Mouse (Mus musculus): ENCODE results near the gene Map1b.

Gene Map1b

GRCm38 (mm10) chr13:99484905-99485304, 31.4 kb downstream of the Map1b start:
- TF ChIP-seq GATA4 (IDR thresholded peaks at IDR 0.05; ENCODE audit: insufficient replicate concordance, low read length) = no peak

GRCm38 (mm10) chr13:99483433-99483832, 32.9 kb downstream of the Map1b start:
- TF ChIP-seq GATA4 (IDR thresholded peaks at IDR 0.05; ENCODE audit: insufficient replicate concordance, low read length) = no peak

GRCm38 (mm10) chr13:99475488-99475887, 40.9 kb downstream of the Map1b start:
- TF ChIP-seq GATA4 (IDR thresholded peaks at IDR 0.05; ENCODE audit: insufficient replicate concordance, low read length) = no peak

- TF ChIP-seq GATA4 (IDR thresholded peaks at IDR 0.05; ENCODE audit: insufficient replicate concordance, low read length) = no peak
Observed at GRCm38 (mm10) chr13:99475033-99475432, 41.3 kb downstream of the Map1b start.

GRCm38 (mm10) chr13:99474108-99474507, 42.2 kb downstream of the Map1b start:
- no peak for TF ChIP-seq GATA4 (IDR thresholded peaks at IDR 0.05; ENCODE audit: insufficient replicate concordance, low read length)

GRCm38 (mm10) chr13:99472028-99472427, 44.3 kb downstream of the Map1b start:
- no peak for TF ChIP-seq GATA4 (IDR thresholded peaks at IDR 0.05; ENCODE audit: insufficient replicate concordance, low read length)

- no peak for TF ChIP-seq GATA4 (IDR thresholded peaks at IDR 0.05; ENCODE audit: insufficient replicate concordance, low read length)
Observed at GRCm38 (mm10) chr13:99470084-99470483, 46.3 kb downstream of the Map1b start.

- no peak for TF ChIP-seq GATA4 (IDR thresholded peaks at IDR 0.05; ENCODE audit: insufficient replicate concordance, low read length)
Observed at GRCm38 (mm10) chr13:99468267-99468666, 48.1 kb downstream of the Map1b start.

- no peak for TF ChIP-seq GATA4 (IDR thresholded peaks at IDR 0.05; ENCODE audit: insufficient replicate concordance, low read length)
Observed at GRCm38 (mm10) chr13:99466811-99467315, 49.5 kb downstream of the Map1b start.

- TF ChIP-seq GATA4 (IDR thresholded peaks at IDR 0.05; ENCODE audit: insufficient replicate concordance, low read length) = no peak
Observed at GRCm38 (mm10) chr13:99466064-99466463, 50.3 kb downstream of the Map1b start.

- TF ChIP-seq GATA4 (IDR thresholded peaks at IDR 0.05; ENCODE audit: insufficient replicate concordance, low read length) = no peak
Observed at GRCm38 (mm10) chr13:99464551-99464950, 51.8 kb downstream of the Map1b start.

GRCm38 (mm10) chr13:99461886-99462285, 54.5 kb downstream of the Map1b start:
- TF ChIP-seq GATA4 (IDR thresholded peaks at IDR 0.05; ENCODE audit: insufficient replicate concordance, low read length) = no peak

- no peak for TF ChIP-seq GATA4 (IDR thresholded peaks at IDR 0.05; ENCODE audit: insufficient replicate concordance, low read length)
Observed at GRCm38 (mm10) chr13:99459612-99460011, 56.7 kb downstream of the Map1b start.

- TF ChIP-seq GATA4 (IDR thresholded peaks at IDR 0.05; ENCODE audit: insufficient replicate concordance, low read length) = no peak
Observed at GRCm38 (mm10) chr13:99458658-99459386, 57.5 kb downstream of the Map1b start.

GRCm38 (mm10) chr13:99454977-99455376, 61.4 kb downstream of the Map1b start:
- TF ChIP-seq GATA4 (IDR thresholded peaks at IDR 0.05; ENCODE audit: insufficient replicate concordance, low read length) = no peak

GRCm38 (mm10) chr13:99452444-99452843, 63.9 kb downstream of the Map1b start:
- no peak for TF ChIP-seq GATA4 (IDR thresholded peaks at IDR 0.05; ENCODE audit: insufficient replicate concordance, low read length)

- no peak for TF ChIP-seq GATA4 (IDR thresholded peaks at IDR 0.05; ENCODE audit: insufficient replicate concordance, low read length)
Observed at GRCm38 (mm10) chr13:99451276-99451675, 65.1 kb downstream of the Map1b start.
